Mouse (Mus musculus) forebrain, embryonic 11.5 days (tissue): ENCODE data around the gene Capn13. TPM values are rescaled to one million over a fixed set of nuclear protein-coding genes. Genes with fewer than 3 reads are reported as not detected.

Source experiments
- ATAC-seq: fragments of 200-750 bp; cut with Nextera tagmentation; replicated peaks from 2 replicates; pipeline ENCODE4 v1.8.0; 2017; ENCODE audit warnings: moderate TSS enrichment; ENCODE audit not compliant: low FRiP score
- DNase-seq: peaks from one replicate; pipeline ENCODE4 v3.0.0-alpha.2; 2017; ENCODE audit warnings: low spot score
- H3K27ac ChIP-seq: fragments of 300-500 bp; sonication (generic); 2 replicates; pipeline ENCODE4 v1.5.1; 2014; ENCODE audit warnings: low read depth, low read length
- H3K27me3 ChIP-seq: fragments of 300-500 bp; sonication (generic); 2 replicates; pipeline ENCODE4 v1.6.1; 2014; ENCODE audit warnings: mild to moderate bottlenecking, low read length, mixed read lengths; ENCODE audit not compliant: control insufficient read depth, insufficient read depth
- H3K36me3 ChIP-seq: fragments of 300-500 bp; sonication (generic); 2 replicates; pipeline ENCODE4 v1.6.1; 2014; ENCODE audit warnings: mild to moderate bottlenecking, low read length, moderate library complexity, mixed read lengths; ENCODE audit not compliant: control insufficient read depth, insufficient read depth
- H3K4me1 ChIP-seq: fragments of 300-500 bp; sonication (generic); replicated peaks from 2 replicates; pipeline ENCODE4 v1.6.1; 2014; ENCODE audit warnings: low read length, mixed read lengths; ENCODE audit not compliant: control insufficient read depth, insufficient read depth
- H3K4me2 ChIP-seq: fragments of 300-500 bp; sonication (generic); 2 replicates; pipeline ENCODE4 v1.6.1; 2014; ENCODE audit warnings: low read depth, mild to moderate bottlenecking, low read length, moderate library complexity, mixed read lengths; ENCODE audit not compliant: severe bottlenecking
- H3K4me3 ChIP-seq: fragments of 300-500 bp; sonication (generic); 2 replicates; pipeline ENCODE4 v1.5.1; 2014; ENCODE audit warnings: low read depth, low read length
- H3K9ac ChIP-seq: fragments of 300-500 bp; sonication (generic); 2 replicates; pipeline ENCODE4 v1.6.1; 2014; ENCODE audit warnings: low read length
- H3K9me3 ChIP-seq: fragments of 300-500 bp; sonication (generic); 2 replicates; pipeline ENCODE4 v1.6.1; 2016; ENCODE audit warnings: low read length, mixed read lengths; ENCODE audit not compliant: control insufficient read depth
- WGBS: fragments of 180-500 bp; shearing (Covaris S2); extraction: QIAGEN DNeasy Blood & Tissue Kit; methylation state at CpG from one replicate; pipeline ENCODE4 v1.1.7; 2014; 5-methylcytosine and 5-hydroxymethylcytosine counted together
- polyA plus RNA-seq: library from polyadenylated mRNA; unstranded; fragments of >200 nt; fragmentation: Nextera tagmentation; extraction: Ambion mirVana; gene quantifications from 2 replicates; pipeline ENCODE4 v1.2.1, GENCODE M21; 2014

The Capn13 gene
- polyA plus RNA-seq, 1 experiment from 2014 or later = not detected

DNA sequence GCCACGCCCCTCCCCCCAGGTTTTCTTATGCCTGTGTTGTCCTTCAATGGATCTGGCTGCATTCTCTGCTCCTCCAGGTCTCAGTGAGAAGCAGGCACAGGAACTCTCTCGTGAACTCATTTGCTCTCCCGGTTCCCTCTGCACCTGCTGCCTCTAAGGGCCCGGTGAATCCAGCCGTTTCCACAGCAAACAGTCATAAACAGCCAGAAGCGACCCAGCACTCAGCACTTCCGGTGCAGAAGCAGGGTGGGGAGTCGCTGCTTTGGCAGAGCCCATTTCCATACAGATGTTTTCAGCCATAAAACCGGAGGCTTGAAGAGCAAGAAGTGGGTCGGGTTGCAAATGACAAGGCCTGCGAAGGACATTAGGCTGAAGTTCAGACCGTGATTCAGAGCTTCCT, 142.0 kb downstream of the Capn13 start:
- H3K4me3 ChIP-seq = no peak overlapping the region
- no peak overlapping the region for H3K27ac ChIP-seq
- ATAC-seq (no peak), DNase-seq (no peak)
- H3K36me3 ChIP-seq = no peaks in the 10 kb centered on the region
- H3K27me3 ChIP-seq = no peaks in the 10 kb centered on the region
- no peak overlapping the region for H3K9ac ChIP-seq
- no peak overlapping the region for H3K4me2 ChIP-seq
- no peaks in the 10 kb centered on the region for H3K4me1 ChIP-seq
- WGBS = 64% methylated on average over 12 of the region's 12 CpGs
- H3K9me3 ChIP-seq = no peaks in the 10 kb centered on the region
